Mouse (Mus musculus): Measurements from ENCODE around the gene Lrat.

GRCm38 (mm10) chr3:82888842-82889241 lies 14.9 kb downstream of the Lrat start:
- no peak for TF ChIP-seq CTCF (IDR thresholded peaks at IDR 0.05)
- no peak for TF ChIP-seq POLR2A (IDR thresholded peaks at IDR 0.05; ENCODE audit: insufficient read depth, low read depth, low read length)
- no peak for TF ChIP-seq EP300 (IDR thresholded peaks at IDR 0.05; ENCODE audit: insufficient read depth, low read depth, low read length)

Measured in heart, adult 2 months (tissue).